Mouse (Mus musculus) 3134 (cell line): ENCODE data around the gene 4930516K23Rik.

Source experiments
- DNase-seq: peaks from one replicate; pipeline ENCODE4 v3.0.0-alpha.2; 2011; ENCODE audit warnings: low spot score; ENCODE audit not compliant: insufficient read length; ENCODE audit errors: extremely low read depth

The 4930516K23Rik gene

GRCm38 (mm10) chr7:104061345-104061744 is at the start of gene 4930516K23Rik:
4930516K23Rik (minus strand) TSS chr7:104061445.
- DNase-seq = no peak

- no peak for DNase-seq
Observed at GRCm38 (mm10) chr7:104104757-104104972, 43.4 kb upstream of the 4930516K23Rik start, which contains the start of gene Olfr646. Olfr646 (plus strand) TSS chr7:104104873.

GRCm38 (mm10) chr7:104103913-104104756 is 42.9 kb upstream of the 4930516K23Rik start:
- DNase-seq = no peak

GRCm38 (mm10) chr7:104085365-104085764 is 24.1 kb upstream of the 4930516K23Rik start, which contains the start of gene Olfr645:
Olfr645 (minus strand) TSS chr7:104085465.
- no peak for DNase-seq

- no peak for DNase-seq
Observed at GRCm38 (mm10) chr7:104071769-104072168, 10.5 kb upstream of the 4930516K23Rik start, which contains the start of gene Olfr644. Olfr644 (minus strand) TSS chr7:104071869.

GRCm38 (mm10) chr7:104059215-104059614 is 2.0 kb downstream of the 4930516K23Rik start:
- no peak for DNase-seq

GRCm38 (mm10) chr7:104052566-104052965 is 8.7 kb downstream of the 4930516K23Rik start, which contains the start of gene Olfr642:
Olfr642 (minus strand) TSS chr7:104052666.
- no peak for DNase-seq

GRCm38 (mm10) chr7:104050745-104051144 is 10.5 kb downstream of the 4930516K23Rik start:
- DNase-seq = no peak

GRCm38 (mm10) chr7:104035145-104035544 is 26.1 kb downstream of the 4930516K23Rik start, which contains the start of gene Olfr641:
Olfr641 (plus strand) TSS chr7:104035445.
- no peak for DNase-seq

GRCm38 (mm10) chr7:104026978-104027377 is 34.3 kb downstream of the 4930516K23Rik start:
- no peak for DNase-seq

- DNase-seq = no peak
Observed at GRCm38 (mm10) chr7:104025473-104025872, 35.8 kb downstream of the 4930516K23Rik start, which contains the start of gene Olfr640. Olfr640 (minus strand) TSS chr7:104025573.

GRCm38 (mm10) chr7:104021651-104022050 is 39.6 kb downstream of the 4930516K23Rik start:
- no peak for DNase-seq

- DNase-seq = no peak
Observed at GRCm38 (mm10) chr7:104018953-104019352, 42.3 kb downstream of the 4930516K23Rik start.

- no peak for DNase-seq
Observed at GRCm38 (mm10) chr7:104017203-104017602, 44.0 kb downstream of the 4930516K23Rik start, which contains the start of gene Olfr639. Olfr639 (minus strand) TSS chr7:104017303.
